Mouse (Mus musculus) frontal cortex, postnatal 25 days (tissue): Measurements from ENCODE around the gene Gzmm.

Experiments
- DNase-seq, 2 experiments: peaks; one replicate each; pipeline ENCODE4 v3.0.0; 2022; ENCODE audit warnings: low spot score in 2 of 2

The Gzmm gene

DNA sequence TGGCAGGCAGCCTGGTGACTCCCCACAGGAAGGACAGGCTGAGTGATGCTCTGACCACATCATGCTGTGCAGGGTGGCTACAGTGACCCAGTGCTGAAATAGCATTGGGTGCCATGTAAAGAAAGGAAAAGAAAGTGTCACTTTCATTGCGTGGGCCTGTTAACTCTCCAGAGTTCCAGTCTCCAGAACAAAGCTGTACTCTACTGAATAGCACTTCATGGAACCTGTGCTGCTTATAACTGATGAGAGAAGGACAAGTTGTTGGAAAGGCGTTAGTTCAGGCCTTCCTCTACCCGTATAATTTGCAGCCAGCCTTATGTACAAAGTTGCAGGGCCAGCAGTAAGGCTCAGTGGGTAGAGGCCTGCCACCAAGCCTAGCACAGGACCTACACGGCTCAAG, at the start of gene Gzmm:
Gene Gzmm, plus strand, starts transcription at position 301 of the 400 bp plus-strand sequence.
- DNase-seq = no peak

DNA sequence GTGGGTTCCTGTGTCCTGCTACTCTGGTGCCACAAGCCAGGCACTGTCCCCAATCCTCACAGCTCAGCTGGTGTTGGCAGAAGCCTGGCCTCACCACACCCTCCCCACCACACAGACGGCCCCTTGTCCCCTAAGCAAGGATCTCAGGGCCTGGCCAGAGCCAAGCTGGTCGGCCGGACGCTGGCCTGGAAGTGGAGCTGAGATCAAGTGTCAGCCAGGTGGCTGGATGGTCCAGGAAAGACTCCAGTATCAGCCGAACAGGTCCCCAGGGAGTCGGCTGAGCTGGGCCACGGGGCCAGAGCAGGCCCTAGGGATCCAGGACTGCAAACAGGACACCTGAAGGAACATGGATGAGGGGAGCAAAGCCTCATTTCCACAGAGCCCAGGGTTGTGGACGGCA, 43.1 kb upstream of the Gzmm start, which contains the start of gene Odf3l2:
Gene Odf3l2, minus strand, starts transcription at position 28 of the 400 bp plus-strand sequence.
- DNase-seq = no peak

DNA sequence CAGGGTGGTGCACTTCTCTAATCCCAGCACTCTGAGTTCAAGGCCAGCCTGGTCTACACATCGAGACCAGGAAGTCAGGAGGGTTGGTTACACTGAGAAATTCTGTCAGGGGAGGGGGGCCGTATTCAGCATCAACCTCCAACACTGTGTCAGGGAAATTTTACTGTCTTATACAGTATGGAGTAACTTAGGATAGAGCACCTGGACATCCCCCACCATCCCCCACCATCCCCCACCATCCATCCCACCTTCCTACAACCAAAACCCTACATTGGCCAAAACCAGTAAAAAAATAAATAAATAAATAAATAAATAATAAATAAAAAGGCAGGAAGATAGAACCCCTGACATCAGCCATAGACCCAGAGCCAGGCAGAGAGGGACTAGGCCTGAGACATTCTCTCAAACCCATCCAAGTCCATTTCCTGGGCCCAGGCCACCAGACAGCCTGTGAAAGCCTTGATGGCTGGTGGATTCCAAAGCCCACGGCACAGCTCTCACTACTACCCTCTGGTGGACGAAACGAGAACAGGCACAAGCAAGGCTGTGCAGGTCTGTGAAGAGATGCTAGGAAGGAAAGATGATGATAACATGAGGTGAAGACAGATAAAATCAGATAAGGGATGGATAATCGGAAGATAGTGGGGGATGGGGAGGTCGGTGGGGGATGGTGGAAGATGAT, 39.6 kb upstream of the Gzmm start:
- DNase-seq = peak; percentile 65 to 66

DNA sequence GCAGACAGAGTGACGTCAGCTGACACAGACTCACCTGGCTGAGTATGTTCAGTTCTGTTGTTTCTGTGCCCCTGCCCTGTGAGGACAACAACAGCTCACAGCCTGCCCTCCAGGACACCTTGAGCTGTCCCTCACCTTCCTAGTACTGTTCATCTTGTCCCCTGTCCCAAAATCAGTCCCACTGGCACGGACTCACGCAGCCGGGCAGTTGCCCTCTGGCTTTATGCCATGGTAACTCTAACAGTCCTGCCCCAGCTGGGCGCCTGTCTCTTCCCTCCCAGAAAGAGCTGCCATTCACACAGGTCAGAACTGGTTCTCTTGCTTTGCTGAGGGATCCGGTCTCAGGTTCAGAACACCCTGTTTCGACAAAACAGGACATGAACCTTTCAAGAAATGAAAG, 36.0 kb upstream of the Gzmm start:
- DNase-seq = no peak

DNA sequence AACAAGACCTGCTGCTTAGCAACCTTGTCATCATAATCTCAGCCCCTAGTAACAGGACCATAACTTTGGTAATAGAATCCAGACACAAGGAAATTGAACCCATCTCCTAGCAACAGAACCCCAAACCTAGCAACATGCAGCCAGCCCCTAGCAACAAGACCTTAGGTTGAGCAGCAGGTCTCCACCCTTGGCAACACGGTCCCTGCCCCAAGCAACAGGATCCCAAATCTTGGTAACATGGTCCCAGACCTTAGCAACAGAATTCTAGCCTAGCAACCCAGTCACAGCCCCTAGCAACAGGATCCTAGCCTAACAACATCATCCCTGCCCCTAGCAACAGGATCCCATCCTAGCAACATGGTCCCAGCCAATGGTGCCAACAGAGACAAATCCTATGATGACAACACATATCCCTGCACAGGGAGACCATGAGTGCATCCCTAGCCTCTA, 33.8 kb upstream of the Gzmm start:
- no peak for DNase-seq

DNA sequence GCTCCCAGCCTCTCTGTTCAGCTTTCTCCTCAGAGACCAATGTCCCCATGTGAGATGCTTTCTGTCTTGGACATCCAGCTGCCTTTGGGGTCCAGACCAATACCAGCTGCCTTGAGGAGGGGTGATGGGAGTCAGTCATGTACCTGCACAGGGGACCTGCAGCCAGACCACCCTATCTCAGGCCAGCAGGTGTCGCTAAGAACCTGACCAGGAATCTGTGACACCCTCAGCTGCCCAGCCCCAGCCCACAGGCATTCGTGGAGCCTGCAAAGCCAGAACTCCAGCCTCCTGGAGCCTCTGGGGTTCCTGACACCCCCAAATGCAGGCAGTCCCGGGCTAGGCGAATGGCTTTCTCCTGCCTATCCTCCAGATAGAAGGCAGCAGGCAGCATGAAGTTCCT, 30.0 kb upstream of the Gzmm start:
- no peak for DNase-seq

DNA sequence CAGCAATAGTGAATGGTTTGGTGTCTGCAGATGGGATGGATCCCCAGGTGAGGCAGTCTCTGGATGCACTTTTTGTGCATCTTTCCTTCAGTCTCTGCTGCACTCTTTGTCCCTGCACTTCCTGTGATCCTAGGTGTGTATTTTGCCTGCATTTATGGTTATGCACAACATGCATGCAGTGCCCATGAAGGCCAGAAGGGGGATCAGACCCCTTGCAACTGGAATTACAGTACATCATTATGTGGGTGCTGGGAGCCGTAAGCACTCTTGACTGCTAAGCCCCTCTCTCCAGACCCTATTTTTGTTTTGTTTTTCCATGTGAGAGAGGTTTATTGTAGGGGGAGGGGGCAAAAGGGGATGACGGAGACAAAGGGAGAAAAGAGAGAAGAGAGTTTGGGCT, 28.5 kb upstream of the Gzmm start:
- DNase-seq = no peak

DNA sequence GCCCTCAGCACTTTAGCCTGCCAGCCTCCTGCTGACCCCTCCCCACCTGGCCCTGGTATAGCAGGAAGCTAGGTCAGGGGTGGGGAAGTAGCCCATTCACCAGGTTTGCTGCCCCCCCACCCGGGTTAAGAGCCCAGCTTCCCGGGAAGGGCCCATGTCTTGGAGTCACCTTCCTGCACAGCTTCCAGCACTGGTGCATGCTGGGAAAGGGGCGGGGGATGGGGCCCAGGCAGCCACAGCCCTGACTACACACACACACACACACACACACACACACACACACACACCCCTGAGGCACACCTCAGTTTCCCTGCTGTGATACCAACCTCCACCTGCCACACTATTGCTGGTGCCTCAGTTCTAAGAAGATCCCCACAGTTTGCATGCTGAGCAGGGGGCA, 27.0 kb upstream of the Gzmm start:
- no peak for DNase-seq

DNA sequence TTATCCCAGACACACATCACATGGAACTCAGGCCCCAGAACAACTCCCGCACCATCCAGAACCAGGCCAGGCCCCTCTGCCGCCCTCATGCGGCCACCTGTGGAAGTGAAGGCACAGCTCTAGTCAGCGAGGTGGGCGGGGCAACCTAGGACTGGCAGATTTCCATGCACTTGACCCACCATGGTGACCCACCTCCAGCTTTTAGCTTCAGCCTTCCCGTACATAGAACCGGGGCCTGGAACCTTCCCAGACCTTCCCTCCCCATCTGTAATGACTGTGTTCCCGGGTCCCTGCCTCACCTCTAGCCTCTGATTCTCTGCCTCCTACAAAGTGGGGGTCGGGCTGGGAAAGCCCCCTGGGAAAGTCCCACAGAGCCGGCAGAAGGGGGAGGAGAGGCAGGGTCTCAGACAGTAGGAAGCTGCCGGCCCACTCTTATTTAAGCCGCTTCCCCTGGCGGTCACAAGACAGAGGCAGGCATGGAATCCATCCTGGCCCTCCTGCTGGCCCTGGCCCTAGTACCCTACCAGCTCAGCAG, 24.6 kb upstream of the Gzmm start, which contains the start of gene Madcam1:
Gene Madcam1, plus strand, starts transcription at position 429 of the 535 bp plus-strand sequence.
- peak in 1 of 2 experiments; percentile 52 for DNase-seq

DNA sequence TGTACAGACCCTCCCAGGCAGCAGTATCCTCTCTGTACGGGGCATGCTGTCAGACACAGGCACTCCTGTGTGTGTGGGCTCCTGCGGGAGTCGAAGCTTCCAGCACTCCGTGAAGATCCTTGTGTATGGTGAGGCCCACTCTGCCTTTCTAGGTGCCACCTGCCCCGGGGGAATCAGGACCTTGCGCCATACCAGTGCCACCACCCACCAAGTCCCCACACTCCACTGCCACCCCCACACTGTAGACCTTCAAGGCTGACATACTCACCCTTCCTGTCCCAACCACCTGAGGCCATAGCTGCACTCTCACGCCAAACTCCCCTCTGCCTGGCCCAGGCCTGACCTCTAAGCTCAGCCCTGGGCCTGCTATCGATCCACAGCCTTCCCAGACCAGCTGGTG, 23.8 kb upstream of the Gzmm start:
- no peak for DNase-seq

DNA sequence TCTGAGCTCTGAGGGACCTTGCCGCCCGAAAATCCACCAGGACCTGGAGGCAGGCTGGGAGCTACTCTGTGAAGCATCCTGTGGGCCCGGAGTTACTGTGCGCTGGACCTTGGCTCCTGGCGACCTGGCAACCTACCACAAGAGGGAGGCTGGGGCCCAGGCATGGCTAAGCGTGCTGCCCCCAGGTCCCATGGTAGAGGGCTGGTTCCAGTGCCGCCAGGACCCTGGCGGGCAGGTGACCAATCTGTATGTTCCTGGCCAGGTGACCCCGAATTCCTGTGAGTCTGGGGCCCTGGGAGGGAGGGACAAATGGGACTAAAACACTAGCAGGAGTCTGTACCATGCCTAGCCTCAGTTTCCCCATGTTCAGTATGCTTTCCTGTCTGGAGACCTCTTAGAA, 22.3 kb upstream of the Gzmm start:
- no peak for DNase-seq

DNA sequence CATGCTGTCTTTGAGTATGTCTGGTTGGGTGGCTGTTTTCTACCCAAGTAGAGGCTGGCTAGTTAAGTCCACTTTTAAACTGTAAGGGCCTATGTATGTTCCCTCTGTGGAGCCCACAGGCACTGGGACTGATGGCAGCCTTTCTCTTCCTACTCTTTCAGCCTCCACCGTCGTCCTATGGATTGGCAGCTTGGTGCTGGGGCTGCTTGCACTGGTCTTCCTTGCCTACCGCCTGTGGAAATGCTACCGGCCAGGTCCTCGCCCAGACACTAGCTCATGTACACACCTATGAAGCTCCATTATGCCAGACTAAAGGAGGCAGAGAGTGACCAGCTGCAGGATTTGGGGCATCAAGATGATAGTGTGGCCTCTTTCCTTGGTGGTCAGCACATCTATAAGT, 20.7 kb upstream of the Gzmm start:
- no peak for DNase-seq

DNA sequence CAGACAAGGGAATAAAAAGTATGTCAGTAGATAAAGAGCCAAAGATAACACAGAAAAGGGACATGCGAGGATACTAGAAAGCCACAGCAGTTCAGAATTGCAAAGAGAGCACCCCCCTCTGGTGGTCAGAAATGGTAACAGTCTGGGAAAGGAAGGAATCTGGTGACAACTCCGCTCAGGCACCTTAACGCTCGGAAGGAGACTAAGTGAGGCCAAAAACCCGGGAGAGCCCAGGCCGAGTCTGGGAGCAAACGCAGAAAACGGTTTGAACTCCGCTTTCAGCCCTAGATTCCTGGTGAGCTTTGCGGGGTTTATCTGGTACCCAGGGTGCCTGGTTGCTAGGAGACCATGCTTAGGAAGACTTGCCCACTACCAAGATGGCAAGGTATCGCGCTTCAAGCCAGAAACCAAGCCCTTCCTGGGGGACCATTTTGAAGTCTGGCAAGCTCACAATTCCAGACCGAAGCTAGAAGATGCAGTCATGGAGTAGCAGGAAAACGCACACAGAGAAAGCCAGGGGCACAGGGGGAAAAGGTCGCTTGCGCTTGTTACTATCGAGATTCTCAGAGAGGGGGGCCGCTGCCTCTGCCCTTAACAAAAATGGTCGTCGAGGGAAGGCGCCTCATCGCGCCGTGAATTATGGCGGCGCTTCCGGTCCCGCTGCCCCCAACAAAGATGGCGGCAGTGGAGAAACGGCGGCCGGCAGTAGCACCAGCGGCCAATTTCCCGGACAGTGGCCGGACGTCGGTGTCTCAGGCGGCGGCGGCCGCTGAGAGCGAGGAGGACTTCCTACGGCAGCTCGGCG, 19.8 kb upstream of the Gzmm start, which contains the start of gene Tpgs1:
Gene Tpgs1, plus strand, starts transcription at position 599 of the 805 bp plus-strand sequence.
- peak; percentile 85 to 93 for DNase-seq

DNA sequence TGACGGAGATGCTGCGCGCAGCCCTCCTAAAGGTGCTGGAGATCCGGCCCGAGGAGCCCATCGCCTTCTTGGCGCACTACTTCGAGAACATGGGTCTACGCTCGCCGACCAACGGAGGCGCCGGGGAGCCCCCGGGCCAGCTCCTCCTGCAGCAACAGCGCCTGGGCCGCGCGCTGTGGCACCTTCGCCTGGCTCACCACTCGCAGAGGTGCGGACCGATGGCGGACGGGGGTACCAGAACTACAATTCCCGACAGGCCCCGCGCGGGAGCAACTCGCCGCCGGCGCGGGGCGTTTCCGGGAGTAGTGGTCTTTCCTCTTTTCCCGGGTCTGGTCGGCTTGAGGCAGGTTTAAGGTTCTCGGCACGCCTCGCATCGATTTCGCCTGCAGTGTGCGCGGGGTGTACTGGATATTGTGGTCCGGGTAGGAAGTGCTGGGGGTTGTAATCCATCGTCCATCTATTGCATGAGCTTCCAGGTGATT, 19.2 kb upstream of the Gzmm start:
- peak; percentile 61 to 72 for DNase-seq

DNA sequence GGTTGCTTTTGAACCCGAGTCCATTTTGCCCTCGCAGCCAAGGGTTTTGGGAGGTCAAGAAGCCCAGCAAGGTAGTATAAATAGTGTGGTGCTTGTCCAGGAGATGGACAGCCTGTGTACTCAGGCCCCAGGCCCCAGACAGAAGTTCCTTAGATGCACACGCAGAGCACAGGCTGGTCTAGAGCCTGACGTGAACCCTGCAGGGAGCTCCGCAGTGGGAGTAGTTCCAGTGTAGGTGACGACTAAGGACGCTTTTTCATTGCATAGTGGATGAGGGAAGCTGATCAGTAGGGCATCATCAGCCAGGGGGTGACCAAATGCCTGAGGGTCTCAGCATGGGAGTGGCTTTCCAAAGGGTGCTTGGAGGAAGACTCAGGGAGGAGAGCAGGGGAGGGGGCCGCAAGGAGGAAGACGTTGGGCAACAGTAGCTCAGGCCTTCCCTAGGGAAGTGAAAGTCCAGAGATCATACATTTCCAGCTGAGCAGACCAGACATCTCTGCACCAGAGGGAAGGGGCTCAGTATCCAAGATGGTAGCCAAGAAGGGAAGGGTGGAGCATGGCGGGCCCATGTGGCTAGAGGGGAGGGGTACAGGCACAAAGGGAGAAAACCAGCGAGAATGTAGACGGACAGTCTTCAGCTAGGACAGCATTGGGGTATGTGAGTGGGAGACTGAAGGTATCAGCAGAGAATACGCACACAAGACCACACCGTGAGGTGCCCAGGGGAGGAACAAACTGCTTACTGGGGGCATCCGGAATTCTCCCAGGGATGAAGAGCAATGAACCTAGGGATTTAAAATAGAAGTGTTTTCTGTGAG, 18.5 kb upstream of the Gzmm start:
- DNase-seq = no peak

DNA sequence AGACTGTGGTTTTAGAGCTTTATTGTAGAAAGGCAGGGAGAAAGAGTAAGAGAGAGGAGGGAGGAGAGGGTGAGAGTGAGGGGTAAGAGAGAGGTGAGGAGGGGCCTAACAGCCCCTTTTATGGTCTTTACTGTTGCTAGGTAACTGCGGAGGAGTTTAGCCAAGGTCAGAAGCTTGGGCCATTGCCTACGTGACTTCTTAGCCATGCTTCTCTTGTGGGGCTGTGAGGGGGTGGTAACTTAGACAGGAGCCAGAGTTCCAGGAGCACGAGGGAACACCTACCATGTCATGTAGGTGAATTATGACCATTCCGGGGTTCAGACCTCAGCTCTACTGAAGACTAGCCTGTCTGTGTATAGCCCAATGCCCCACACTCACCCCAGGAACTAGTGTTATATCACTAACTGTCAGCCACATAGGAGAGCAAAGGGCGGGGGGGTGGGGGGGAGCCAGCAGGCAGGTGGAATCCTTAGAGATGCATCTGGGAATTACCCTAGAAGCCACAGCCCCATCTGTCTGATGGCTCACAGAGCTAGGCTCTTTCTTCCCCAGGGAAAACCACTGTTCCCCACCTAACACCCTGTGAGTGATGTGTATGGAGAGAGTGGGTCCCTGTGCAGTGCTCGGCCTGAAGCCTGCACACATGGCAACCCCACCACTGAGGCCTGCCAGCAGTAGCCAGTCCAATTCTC, 17.3 kb upstream of the Gzmm start:
- no peak for DNase-seq

DNA sequence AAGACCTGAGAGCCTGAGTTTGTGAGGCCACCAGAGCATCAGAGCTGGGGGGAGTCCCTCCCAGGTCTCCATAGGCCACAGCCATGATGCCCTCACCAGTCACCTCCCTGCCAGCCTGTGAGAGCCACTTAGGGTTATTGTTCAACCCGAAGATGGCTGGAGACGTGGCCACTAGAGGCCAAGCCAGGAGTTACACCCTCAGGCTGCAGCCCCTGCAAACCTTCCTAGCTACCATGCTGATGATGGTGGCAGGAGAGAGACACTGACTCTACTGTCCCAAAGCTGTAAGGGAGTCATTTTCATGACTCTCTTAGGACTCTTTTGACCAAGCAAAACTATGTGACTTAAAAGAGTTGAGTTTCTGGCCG, 16.7 kb upstream of the Gzmm start:
- no peak for DNase-seq

DNA sequence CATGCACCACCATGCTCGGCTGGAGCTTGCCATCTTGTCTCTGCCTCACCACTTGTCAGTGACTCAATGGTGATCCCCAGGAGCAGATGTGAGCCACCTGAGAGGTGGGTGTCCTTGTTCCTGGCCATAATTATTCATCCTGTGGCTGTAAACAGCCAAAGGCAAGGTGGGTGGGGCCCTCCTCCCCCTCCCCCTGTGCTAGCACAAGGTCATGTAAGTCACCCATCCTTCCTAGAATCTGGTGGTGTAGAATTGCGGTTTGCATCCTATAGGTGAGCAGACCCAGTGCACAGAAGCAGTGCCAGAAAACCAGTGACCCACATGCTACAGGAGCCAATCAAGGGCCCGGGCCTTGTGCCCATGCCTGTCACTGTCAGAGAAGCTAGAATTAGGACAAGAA, 15.8 kb upstream of the Gzmm start:
- DNase-seq = no peak

DNA sequence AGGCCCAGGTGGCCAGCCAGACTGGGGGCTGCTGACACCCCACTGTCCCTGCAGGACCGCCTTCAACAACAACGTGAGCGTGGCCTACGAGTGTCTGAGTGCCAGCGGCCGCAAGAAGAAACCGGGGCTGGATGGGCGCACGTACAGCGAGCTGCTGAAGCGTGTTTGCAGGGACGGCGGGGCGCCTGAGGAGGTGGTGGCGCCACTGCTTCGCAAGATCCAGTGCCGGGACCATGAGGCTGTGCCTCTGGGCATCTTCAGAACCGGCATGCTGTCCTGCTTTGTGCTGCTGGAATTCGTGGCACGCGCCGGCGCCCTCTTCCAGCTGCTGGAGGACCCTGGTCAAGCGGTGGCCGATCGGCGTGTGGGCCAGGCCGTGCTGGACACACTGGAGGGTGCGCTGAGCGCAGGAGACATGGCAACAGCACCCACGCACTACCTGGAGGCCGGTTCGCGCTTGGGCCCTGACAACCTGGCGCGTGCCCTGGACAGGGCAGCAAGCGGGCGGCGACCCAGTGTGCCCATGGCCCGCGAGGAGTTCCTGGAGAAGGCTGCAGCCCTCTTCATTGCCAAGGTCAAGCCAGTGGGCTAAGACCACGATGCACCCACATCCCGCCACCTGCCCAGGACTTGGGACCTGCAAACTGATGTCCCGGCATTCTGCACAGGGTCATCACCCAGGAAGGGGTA, 13.3 kb upstream of the Gzmm start:
- DNase-seq = no peak
